Mouse (Mus musculus): ENCODE data around the gene Gtpbp8. TPM values are rescaled to one million over a fixed set of nuclear protein-coding genes. Genes with fewer than 3 reads are reported as not detected.

Gtpbp8 gene
- total and polyA plus RNA-seq, 3 experiments, result 3.2 to 9.9 (median 8.1) TPM

DNA sequence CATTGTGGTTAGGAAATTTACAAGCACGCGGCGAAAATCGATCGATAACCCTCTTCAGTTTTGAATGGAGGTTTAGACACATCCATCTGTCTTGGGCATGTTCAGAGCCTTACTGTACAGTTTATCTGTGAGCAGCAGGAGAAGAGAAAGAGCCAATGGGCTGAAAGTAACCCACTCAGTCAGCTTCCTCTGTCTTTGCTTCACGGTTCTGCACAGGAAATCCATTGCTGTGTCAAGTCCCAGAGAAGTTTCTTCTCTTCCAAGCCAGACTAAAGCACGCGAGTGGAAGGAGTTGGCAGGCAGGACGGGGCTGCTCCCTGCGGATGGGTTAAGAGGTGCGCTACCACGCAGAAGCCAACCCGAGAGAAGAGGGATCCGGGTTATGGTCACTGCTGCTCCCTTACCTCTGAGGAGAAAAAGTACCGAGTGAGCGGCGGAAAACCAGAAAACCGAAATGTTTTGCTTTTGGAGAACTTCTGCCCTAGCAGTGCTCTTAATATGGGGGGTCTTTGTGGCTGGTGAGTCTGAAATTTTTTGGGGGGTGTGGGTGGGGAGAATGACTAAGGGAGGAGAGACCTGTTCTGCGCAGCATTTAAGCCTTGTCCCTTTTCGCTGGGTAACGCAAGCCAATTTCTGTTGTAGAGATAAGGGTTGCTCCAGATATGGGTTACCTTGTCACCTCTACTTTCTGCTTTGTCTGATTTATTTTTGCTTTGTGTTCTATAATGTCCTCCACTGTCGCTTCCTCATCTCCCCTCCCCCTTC lies 19.6 kb upstream of the Gtpbp8 start, which contains the start of gene Cd200r1:
Cd200r1 (plus strand) TSS at position 182 of the 765 bp plus-strand sequence.
- H3K4me3 ChIP-seq, result no peak within 1 kb of the TSS
- H3K9ac ChIP-seq (ENCODE audit: low read depth, low read length), result peak within 1 kb of the TSS; percentile 54; the same call in 1 of the 2 replicates
- TF ChIP-seq POLR2A (IDR thresholded peaks at IDR 0.05; ENCODE audit: insufficient read depth, low read depth, low read length) (no peak), CTCF (IDR thresholded peaks at IDR 0.05) (no peak), EP300 (IDR thresholded peaks at IDR 0.05; ENCODE audit: insufficient read depth, low read depth, low read length) (no peak)
- no peaks in the 10 kb centered on the region for H3K27me3 ChIP-seq (ENCODE audit: control insufficient read depth, insufficient read depth, low read length)
- H3K27ac ChIP-seq, result no peak within 1 kb of the TSS
- no peaks in the 10 kb centered on the region for H3K4me1 ChIP-seq (ENCODE audit: control insufficient read depth, insufficient read depth, low read length)
- intact Hi-C loops (cut with DNase I), result loop anchor here (5.0 kb wide), 1 partner anchor 257 kb away; no protein-coding TSS in a partner anchor
- H3K36me3 ChIP-seq (ENCODE audit: control insufficient read depth, insufficient read depth, low read length), result no peaks in the 10 kb centered on the region
- H3K79me2 ChIP-seq (replicated peaks; ENCODE audit: control insufficient read depth, insufficient read depth, low read length), result no peaks in the 10 kb centered on the region
- peak in 1 of 2 experiments; percentile 26 for DNase-seq
- 54% methylated on average over 22 of the region's 22 CpGs for WGBS

DNA sequence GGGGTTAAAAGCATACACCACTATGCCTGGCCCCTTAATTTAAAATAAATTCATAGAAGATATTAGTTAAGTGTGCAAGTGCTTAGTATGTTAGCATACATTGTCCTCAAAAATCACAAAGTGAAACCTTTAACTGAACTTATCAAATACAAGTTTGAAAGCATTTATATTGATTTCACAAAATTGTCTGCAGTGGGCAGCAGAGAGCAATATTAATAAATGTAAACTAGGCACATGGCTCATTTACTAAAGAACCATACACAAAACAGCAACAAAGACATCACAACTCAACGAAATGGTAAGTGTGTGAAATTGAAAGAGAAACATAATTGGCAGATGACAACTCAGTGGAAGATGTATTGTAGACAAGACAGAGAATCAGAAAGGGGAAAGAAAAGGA lies 15.6 kb upstream of the Gtpbp8 start:
- intact Hi-C loops (cut with DNase I), result no loop called here
- Histone ChIP-seq H3K27ac (no peak overlapping the region), H3K36me3 (ENCODE audit: control insufficient read depth, insufficient read depth, low read length) (no peaks in the 10 kb centered on the region), H3K4me3 (no peak overlapping the region), H3K27me3 (ENCODE audit: control insufficient read depth, insufficient read depth, low read length) (no peaks in the 10 kb centered on the region), H3K79me2 (replicated peaks; ENCODE audit: control insufficient read depth, insufficient read depth, low read length) (no peaks in the 10 kb centered on the region), H3K9ac (ENCODE audit: low read depth, low read length) (no peak overlapping the region), H3K4me1 (ENCODE audit: control insufficient read depth, insufficient read depth, low read length) (no peaks in the 10 kb centered on the region)
- TF ChIP-seq CTCF (IDR thresholded peaks at IDR 0.05) (peak; percentile 54), POLR2A (IDR thresholded peaks at IDR 0.05; ENCODE audit: insufficient read depth, low read depth, low read length) (no peak), EP300 (IDR thresholded peaks at IDR 0.05; ENCODE audit: insufficient read depth, low read depth, low read length) (no peak)
- no peak for DNase-seq
- WGBS, result 26% methylated on average over 1 of the region's 1 CpGs

DNA sequence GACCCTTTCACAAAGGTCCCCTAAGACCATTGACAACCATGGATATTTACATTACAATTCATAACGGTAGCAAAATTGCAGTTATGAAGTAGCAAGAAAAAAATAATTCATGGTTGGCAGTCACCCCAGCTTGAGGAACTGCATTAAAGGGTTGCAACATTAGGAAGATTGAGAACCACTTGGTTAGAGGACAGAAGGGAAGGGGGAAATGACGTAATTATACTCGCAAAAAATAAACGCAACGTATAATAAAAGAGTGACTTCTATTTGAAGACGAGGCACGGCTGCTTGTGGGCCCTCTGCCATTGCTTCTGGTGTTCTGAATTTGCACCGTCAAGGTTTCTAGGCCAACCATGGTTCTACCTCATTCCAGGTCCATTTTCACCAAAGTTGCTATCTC lies 11.5 kb upstream of the Gtpbp8 start:
- no peaks in the 10 kb centered on the region for H3K4me1 ChIP-seq (ENCODE audit: control insufficient read depth, insufficient read depth, low read length)
- H3K36me3 ChIP-seq (ENCODE audit: control insufficient read depth, insufficient read depth, low read length), result no peaks in the 10 kb centered on the region
- no peak for TF ChIP-seq CTCF (IDR thresholded peaks at IDR 0.05)
- no peak for TF ChIP-seq POLR2A (IDR thresholded peaks at IDR 0.05; ENCODE audit: insufficient read depth, low read depth, low read length)
- no peak for TF ChIP-seq EP300 (IDR thresholded peaks at IDR 0.05; ENCODE audit: insufficient read depth, low read depth, low read length)
- intact Hi-C loops (cut with DNase I), result no loop called here
- H3K27me3 ChIP-seq (ENCODE audit: control insufficient read depth, insufficient read depth, low read length), result no peaks in the 10 kb centered on the region
- no peak overlapping the region for H3K9ac ChIP-seq (ENCODE audit: low read depth, low read length)
- no peak overlapping the region for H3K4me3 ChIP-seq
- no peaks in the 10 kb centered on the region for H3K79me2 ChIP-seq (replicated peaks; ENCODE audit: control insufficient read depth, insufficient read depth, low read length)
- no peak for DNase-seq
- no peak overlapping the region for H3K27ac ChIP-seq
- WGBS, result 79% methylated on average over 8 of the region's 8 CpGs

DNA sequence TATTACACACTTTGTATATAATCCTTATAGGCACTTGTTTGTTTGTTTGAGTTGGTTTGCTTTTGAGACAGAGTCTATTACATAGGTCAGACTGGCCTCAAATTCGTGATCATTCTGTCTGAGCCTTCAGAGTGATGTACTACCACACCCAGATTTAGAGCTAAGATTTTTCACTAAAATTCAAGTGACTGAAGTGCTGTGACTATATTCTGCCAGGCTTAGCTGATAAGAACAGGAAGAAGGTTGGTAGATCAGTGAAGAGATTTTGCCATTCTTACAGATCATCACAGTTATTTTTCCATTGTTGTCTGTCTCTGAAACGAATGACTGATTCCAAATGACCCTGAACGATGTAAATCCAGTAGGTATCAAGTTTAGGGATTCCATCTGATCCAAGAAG lies 1.8 kb upstream of the Gtpbp8 start:
- no peak overlapping the region for H3K27ac ChIP-seq
- H3K27me3 ChIP-seq (ENCODE audit: control insufficient read depth, insufficient read depth, low read length), result no peaks in the 10 kb centered on the region
- TF ChIP-seq EP300 (IDR thresholded peaks at IDR 0.05; ENCODE audit: insufficient read depth, low read depth, low read length), result no peak
- no peak for TF ChIP-seq CTCF (IDR thresholded peaks at IDR 0.05)
- no peak for TF ChIP-seq POLR2A (IDR thresholded peaks at IDR 0.05; ENCODE audit: insufficient read depth, low read depth, low read length)
- H3K79me2 ChIP-seq (replicated peaks; ENCODE audit: control insufficient read depth, insufficient read depth, low read length), result peaks cover 2% of the 10 kb centered on the region
- intact Hi-C loops (cut with DNase I), result loop anchor here (5.0 kb wide), 1 partner anchor 349 kb away; no protein-coding TSS in a partner anchor
- no peak overlapping the region for H3K4me3 ChIP-seq
- H3K36me3 ChIP-seq (ENCODE audit: control insufficient read depth, insufficient read depth, low read length), result peaks cover 6% of the 10 kb centered on the region
- H3K4me1 ChIP-seq (ENCODE audit: control insufficient read depth, insufficient read depth, low read length), result peaks cover 4% of the 10 kb centered on the region
- 35% methylated on average over 3 of the region's 3 CpGs for WGBS
- no peak for DNase-seq
- H3K9ac ChIP-seq (ENCODE audit: low read depth, low read length), result no peak overlapping the region

DNA sequence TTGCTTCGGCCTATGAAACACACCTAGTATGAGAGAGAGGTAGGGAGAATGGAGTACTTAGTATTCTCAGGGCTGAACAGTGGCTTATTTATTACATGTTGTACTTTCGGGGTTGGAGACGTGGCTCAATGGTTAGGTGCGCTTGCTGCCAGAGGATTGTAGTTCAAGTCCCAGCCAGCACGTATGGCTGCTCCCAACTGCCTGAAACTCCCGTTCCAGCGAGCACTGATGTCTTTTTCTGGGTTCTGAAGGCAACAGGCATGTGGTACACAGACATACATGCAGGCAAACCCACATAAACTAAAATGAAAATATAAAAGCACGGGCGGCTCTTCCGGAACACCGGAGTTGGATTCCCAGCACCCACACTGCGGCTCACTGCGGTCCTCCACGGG lies 695 bp downstream of the Gtpbp8 start:
- H3K9ac ChIP-seq (ENCODE audit: low read depth, low read length), result peak overlapping the region; percentile 81
- peaks cover 4% of the 10 kb centered on the region for H3K4me1 ChIP-seq (ENCODE audit: control insufficient read depth, insufficient read depth, low read length)
- H3K27me3 ChIP-seq (ENCODE audit: control insufficient read depth, insufficient read depth, low read length), result no peaks in the 10 kb centered on the region
- peak overlapping the region; percentile 97 for H3K27ac ChIP-seq
- no peak for DNase-seq
- H3K79me2 ChIP-seq (replicated peaks; ENCODE audit: control insufficient read depth, insufficient read depth, low read length), result peaks cover 2% of the 10 kb centered on the region
- H3K4me3 ChIP-seq, result peak overlapping the region; percentile 81
- H3K36me3 ChIP-seq (ENCODE audit: control insufficient read depth, insufficient read depth, low read length), result peaks cover 6% of the 10 kb centered on the region
- intact Hi-C loops (cut with DNase I), result loop anchor here (2.0 to 5.0 kb wide), 2 partner anchors 19 to 352 kb away; no protein-coding TSS in a partner anchor
- TF ChIP-seq POLR2A (IDR thresholded peaks at IDR 0.05; ENCODE audit: insufficient read depth, low read depth, low read length) (no peak), CTCF (IDR thresholded peaks at IDR 0.05) (no peak), EP300 (IDR thresholded peaks at IDR 0.05; ENCODE audit: insufficient read depth, low read depth, low read length) (no peak)
- 3% methylated on average over 14 of the region's 14 CpGs for WGBS

DNA sequence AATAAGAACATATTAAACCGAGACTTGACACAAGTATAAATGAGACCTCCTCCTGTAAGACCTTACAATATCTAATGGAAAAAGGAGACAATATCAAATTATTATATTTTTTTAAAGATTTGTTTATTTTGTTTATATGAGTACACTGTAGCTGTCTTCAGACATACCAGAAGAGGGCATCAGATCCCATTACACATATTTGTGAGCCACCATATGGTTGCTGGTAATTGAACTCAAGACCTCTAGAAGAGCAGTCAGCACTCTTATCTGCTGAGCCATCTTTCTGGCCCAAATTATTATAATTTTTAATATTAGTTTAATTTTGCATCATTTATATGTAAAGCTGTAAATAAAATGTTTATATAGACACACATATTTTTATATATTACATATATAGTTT lies 3.4 kb downstream of the Gtpbp8 start:
- H3K27me3 ChIP-seq (ENCODE audit: control insufficient read depth, insufficient read depth, low read length), result no peaks in the 10 kb centered on the region
- no peak overlapping the region for H3K9ac ChIP-seq (ENCODE audit: low read depth, low read length)
- H3K4me1 ChIP-seq (ENCODE audit: control insufficient read depth, insufficient read depth, low read length), result peaks cover 4% of the 10 kb centered on the region
- WGBS, result 85% methylated on average over 1 of the region's 1 CpGs
- DNase-seq, result no peak
- peaks cover 10% of the 10 kb centered on the region for H3K36me3 ChIP-seq (ENCODE audit: control insufficient read depth, insufficient read depth, low read length)
- no peak for TF ChIP-seq POLR2A (IDR thresholded peaks at IDR 0.05; ENCODE audit: insufficient read depth, low read depth, low read length)
- TF ChIP-seq EP300 (IDR thresholded peaks at IDR 0.05; ENCODE audit: insufficient read depth, low read depth, low read length), result no peak
- peak; percentile 38 for TF ChIP-seq CTCF (IDR thresholded peaks at IDR 0.05)
- intact Hi-C loops (cut with DNase I), result no loop called here
- H3K79me2 ChIP-seq (replicated peaks; ENCODE audit: control insufficient read depth, insufficient read depth, low read length), result peaks cover 2% of the 10 kb centered on the region
- H3K4me3 ChIP-seq, result no peak overlapping the region
- H3K27ac ChIP-seq, result no peak overlapping the region
